Mouse (Mus musculus) midbrain, embryonic 10.5 days (tissue): Measurements from ENCODE around the gene Grk5. TPM values are rescaled to one million over a fixed set of nuclear protein-coding genes. Genes with fewer than 3 reads are reported as not detected.

Source experiments
- DNase-seq: peaks from one replicate; pipeline ENCODE4 v3.0.0-alpha.2; 2017; ENCODE audit warnings: low spot score
- H3K27ac ChIP-seq: fragments of 300-500 bp; sonication (generic); replicated peaks from 2 replicates; pipeline ENCODE4 v1.5.1; 2016; ENCODE audit warnings: mild to moderate bottlenecking
- H3K27me3 ChIP-seq: fragments of 300-500 bp; sonication (generic); 2 replicates; pipeline ENCODE4 v1.6.1; 2016; ENCODE audit warnings: low read depth, mild to moderate bottlenecking; ENCODE audit not compliant: poor library complexity, severe bottlenecking
- H3K36me3 ChIP-seq: fragments of 300-500 bp; sonication (generic); 2 replicates; pipeline ENCODE4 v1.6.1; 2016; ENCODE audit warnings: mild to moderate bottlenecking, moderate library complexity
- H3K4me1 ChIP-seq: fragments of 300-500 bp; sonication (generic); 2 replicates; pipeline ENCODE4 v1.6.1; 2016
- H3K4me3 ChIP-seq: fragments of 300-500 bp; sonication (generic); 2 replicates; pipeline ENCODE4 v1.5.1; 2016; ENCODE audit warnings: mild to moderate bottlenecking, moderate library complexity
- H3K9me3 ChIP-seq: fragments of 300-500 bp; sonication (generic); replicated peaks from 2 replicates; pipeline ENCODE4 v1.6.1; 2016; ENCODE audit warnings: mild to moderate bottlenecking
- WGBS: fragments of 180-500 bp; shearing (Covaris S2); methylation state at CpG from one replicate; pipeline ENCODE4 v1.1.7; 2016; 5-methylcytosine and 5-hydroxymethylcytosine counted together
- polyA plus RNA-seq: library from polyadenylated mRNA; unstranded; fragments of >200 nt; fragmentation: Nextera tagmentation; extraction: Ambion mirVana; gene quantifications from 2 replicates; pipeline ENCODE4 v1.2.1, GENCODE M21; 2016

The Grk5 gene
- polyA plus RNA-seq, 1 experiment from 2014 or later: 1.9 TPM

DNA sequence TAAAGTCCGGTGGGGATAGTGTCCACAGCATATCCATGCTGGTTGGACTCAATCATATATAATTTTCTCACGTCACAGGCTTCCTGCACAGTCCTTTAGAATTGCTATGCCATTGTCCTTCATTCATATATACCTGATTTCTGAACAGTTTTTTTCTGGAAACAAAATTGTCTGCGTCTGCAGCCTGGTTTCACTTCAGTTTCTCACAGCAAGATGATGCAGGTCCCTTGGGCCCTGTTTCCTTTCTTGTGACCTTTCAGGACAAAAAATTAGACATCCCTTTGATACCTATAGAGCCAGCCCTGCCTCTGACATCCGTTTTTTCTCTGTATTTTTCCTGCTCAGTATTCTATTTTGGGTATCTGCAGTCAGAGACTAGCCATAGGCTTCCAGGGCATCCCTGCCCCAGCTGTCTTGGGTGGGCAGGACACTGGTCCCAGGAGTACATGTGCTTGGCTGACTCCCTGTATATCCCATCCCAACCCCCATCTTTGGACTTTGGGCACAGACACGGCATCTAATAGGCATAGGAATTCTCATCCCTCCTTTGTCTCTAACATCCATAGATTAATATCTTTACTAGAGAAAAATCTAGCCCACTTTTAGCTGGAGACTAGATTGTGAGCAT, 167.3 kb downstream of the Grk5 start:
- Histone ChIP-seq H3K4me1 (peaks cover 14% of the 10 kb centered on the region), H3K4me3 (no peak overlapping the region)
- WGBS: 75% methylated on average over 5 of the region's 5 CpGs

DNA sequence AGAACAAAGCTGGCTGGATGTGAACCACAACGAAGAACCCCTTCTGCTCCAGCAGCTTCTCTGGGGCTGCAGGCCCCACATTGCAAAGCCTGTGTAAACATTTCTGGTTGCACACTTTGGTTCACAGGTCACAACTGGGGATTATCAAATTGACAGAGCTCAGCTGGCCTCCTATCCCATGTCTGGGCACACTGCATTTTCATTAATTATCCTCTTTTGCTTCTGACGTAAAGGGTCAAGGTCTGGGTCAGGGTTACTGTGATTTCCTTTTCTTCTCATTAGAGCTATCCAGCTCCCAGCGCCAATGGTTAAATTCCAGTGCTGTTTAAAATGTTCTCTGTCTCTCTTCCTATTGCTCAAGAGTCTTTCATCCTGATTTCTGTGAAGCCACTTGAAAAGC, 168.0 kb downstream of the Grk5 start:
- no peaks in the 10 kb centered on the region for H3K9me3 ChIP-seq
- no peaks in the 10 kb centered on the region for H3K36me3 ChIP-seq
- DNase-seq: peak; percentile 19
- H3K27ac ChIP-seq: no peak overlapping the region
- 35% methylated on average over 3 of the region's 3 CpGs for WGBS
- no peaks in the 10 kb centered on the region for H3K27me3 ChIP-seq
- no peak overlapping the region for H3K4me3 ChIP-seq
- H3K4me1 ChIP-seq: peaks cover 14% of the 10 kb centered on the region

More for the DNA sequence above, 167.3 kb downstream of the Grk5 start:
- Histone ChIP-seq H3K9me3 (no peaks in the 10 kb centered on the region), H3K27ac (no peak overlapping the region; the same call in 1 of the 2 replicates), H3K36me3 (no peaks in the 10 kb centered on the region), H3K27me3 (no peaks in the 10 kb centered on the region)
- DNase-seq: no peak

DNA sequence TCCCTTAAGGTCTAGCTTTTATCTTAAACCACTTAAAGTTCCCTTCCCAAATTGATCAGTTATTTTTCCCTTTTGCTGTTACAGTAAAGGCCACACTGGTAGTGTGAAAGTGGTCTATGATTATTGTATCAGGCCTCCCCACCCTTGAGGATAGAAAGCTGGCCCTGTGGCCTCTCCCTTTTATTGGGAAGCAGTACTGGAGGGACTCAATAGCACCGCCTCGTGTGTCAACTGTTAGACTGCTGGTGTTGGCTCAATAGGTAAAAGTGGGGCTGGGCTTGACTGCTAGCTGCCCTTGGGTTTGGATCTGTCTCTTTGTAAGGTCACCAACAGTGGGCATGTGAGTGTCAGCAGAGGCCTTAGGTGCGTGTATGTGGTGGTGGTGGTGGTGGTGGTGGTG, 174.8 kb downstream of the Grk5 start:
- Histone ChIP-seq H3K27ac (no peak overlapping the region), H3K36me3 (no peaks in the 10 kb centered on the region), H3K4me3 (no peak overlapping the region), H3K4me1 (no peaks in the 10 kb centered on the region), H3K27me3 (no peaks in the 10 kb centered on the region), H3K9me3 (no peaks in the 10 kb centered on the region)
- no peak for DNase-seq
- 92% methylated on average over 3 of the region's 3 CpGs for WGBS

DNA sequence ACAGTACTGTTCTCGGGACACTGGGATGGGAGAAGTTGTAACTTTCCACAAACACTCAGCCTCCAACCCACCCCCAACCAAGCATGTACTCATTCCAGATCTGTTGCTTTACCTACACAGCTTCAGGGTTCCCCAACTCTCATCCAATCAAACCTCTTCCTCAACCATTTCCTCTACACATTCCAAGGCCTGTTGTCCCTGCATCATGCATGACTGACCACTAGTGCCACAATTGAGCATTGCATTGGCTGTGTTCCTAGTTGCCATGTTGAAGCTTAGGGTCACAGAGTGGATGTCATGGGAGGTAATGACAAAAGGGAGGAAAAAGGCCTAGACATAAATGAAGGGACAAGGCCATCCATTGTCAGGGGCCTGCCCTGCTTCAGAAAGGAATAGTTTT, 175.5 kb downstream of the Grk5 start:
- Histone ChIP-seq H3K27me3 (no peaks in the 10 kb centered on the region), H3K4me1 (no peaks in the 10 kb centered on the region), H3K9me3 (no peaks in the 10 kb centered on the region)

GRCm38 (mm10) chr19:61078622-61079021, 189.1 kb downstream of the Grk5 start:
- no peaks in the 10 kb centered on the region for H3K4me1 ChIP-seq
- DNase-seq: no peak
- no peaks in the 10 kb centered on the region for H3K27me3 ChIP-seq
- H3K36me3 ChIP-seq: no peaks in the 10 kb centered on the region
- 91% methylated on average over 3 of the region's 3 CpGs for WGBS
- no peaks in the 10 kb centered on the region for H3K9me3 ChIP-seq
- no peak overlapping the region for H3K4me3 ChIP-seq
- no peak overlapping the region for H3K27ac ChIP-seq

More for the DNA sequence above, 175.5 kb downstream of the Grk5 start:
- no peak overlapping the region for H3K27ac ChIP-seq
- no peak overlapping the region for H3K4me3 ChIP-seq
- H3K36me3 ChIP-seq: no peaks in the 10 kb centered on the region
- no peak for DNase-seq
- 96% methylated on average over 1 of the region's 1 CpGs for WGBS

DNA sequence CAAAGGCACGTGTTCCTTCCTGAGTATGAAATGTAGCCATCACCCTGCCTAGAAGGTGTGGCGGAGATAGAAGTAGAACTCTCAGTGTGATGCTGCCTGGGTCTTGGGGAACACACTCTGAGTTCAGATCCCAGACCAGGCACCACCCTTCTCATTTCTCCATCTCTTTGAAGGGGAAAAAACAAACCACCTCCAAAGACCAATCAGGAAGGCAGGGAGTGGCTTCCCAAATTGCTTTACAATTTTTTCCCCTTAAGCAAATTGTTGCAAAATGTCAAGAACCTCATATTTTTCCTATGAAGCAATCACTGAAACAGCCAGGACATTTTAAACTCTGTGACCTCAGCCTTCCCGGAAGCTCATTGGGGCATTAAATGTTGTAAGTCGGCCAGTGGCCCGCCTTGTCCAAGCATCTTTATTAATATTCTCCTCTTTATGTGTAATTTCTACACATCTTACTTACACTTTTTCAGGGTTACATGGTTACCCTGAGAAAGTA, 190.8 kb downstream of the Grk5 start:
- Histone ChIP-seq H3K27me3 (no peaks in the 10 kb centered on the region), H3K36me3 (no peaks in the 10 kb centered on the region), H3K4me1 (no peaks in the 10 kb centered on the region), H3K9me3 (no peaks in the 10 kb centered on the region), H3K27ac (no peak overlapping the region), H3K4me3 (no peak overlapping the region)
- WGBS: 91% methylated on average over 5 of the region's 5 CpGs
- DNase-seq: no peak

DNA sequence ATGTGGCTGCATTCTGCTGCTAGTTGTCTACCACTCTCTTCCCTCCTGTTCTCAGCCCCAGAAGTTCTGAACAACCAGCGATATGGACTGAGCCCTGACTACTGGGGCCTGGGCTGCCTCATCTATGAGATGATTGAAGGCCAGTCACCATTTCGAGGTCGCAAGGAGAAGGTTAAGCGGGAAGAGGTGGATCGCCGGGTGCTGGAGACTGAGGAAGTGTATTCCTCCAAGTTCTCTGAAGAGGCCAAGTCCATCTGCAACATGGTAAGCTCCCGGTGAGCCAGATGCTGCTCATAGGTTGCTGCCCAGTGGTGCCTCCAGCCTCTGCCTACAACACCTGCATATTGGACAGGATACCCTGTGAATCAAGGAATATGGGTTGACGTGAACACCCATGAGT, 193.5 kb downstream of the Grk5 start:
- Histone ChIP-seq H3K4me3 (no peak overlapping the region), H3K36me3 (no peaks in the 10 kb centered on the region), H3K27me3 (no peaks in the 10 kb centered on the region), H3K4me1 (no peaks in the 10 kb centered on the region), H3K9me3 (no peaks in the 10 kb centered on the region), H3K27ac (no peak overlapping the region)
- WGBS: 89% methylated on average over 8 of the region's 8 CpGs
- no peak for DNase-seq

GRCm38 (mm10) chr19:61084149-61084940, 194.8 kb downstream of the Grk5 start:
- no peaks in the 10 kb centered on the region for H3K36me3 ChIP-seq
- H3K27me3 ChIP-seq: no peaks in the 10 kb centered on the region
- H3K4me1 ChIP-seq: no peaks in the 10 kb centered on the region
- H3K4me3 ChIP-seq: no peak overlapping the region
- 49% methylated on average over 4 of the region's 4 CpGs for WGBS
- no peak overlapping the region for H3K27ac ChIP-seq
- H3K9me3 ChIP-seq: no peaks in the 10 kb centered on the region
- peak; percentile 84 for DNase-seq

- Histone ChIP-seq H3K27me3 (no peaks in the 10 kb centered on the region), H3K27ac (no peak overlapping the region), H3K4me3 (no peak overlapping the region), H3K36me3 (no peaks in the 10 kb centered on the region), H3K9me3 (no peaks in the 10 kb centered on the region), H3K4me1 (no peaks in the 10 kb centered on the region)
- 84% methylated on average over 2 of the region's 2 CpGs for WGBS
- no peak for DNase-seq
Observed at GRCm38 (mm10) chr19:61085217-61085616, 195.7 kb downstream of the Grk5 start.

GRCm38 (mm10) chr19:61087781-61088180, 198.2 kb downstream of the Grk5 start:
- 91% methylated on average over 1 of the region's 1 CpGs for WGBS
- H3K27me3 ChIP-seq: no peaks in the 10 kb centered on the region
- H3K9me3 ChIP-seq: no peaks in the 10 kb centered on the region
- H3K36me3 ChIP-seq: no peaks in the 10 kb centered on the region
- no peak overlapping the region for H3K27ac ChIP-seq
- H3K4me3 ChIP-seq: no peak overlapping the region
- no peaks in the 10 kb centered on the region for H3K4me1 ChIP-seq
- no peak for DNase-seq

- no peak for DNase-seq
- no peaks in the 10 kb centered on the region for H3K9me3 ChIP-seq
- 0 out of 2 replicates have a peak, but pooled peaks cover 3% of the 10 kb centered on the region for H3K36me3 ChIP-seq
- no peaks in the 10 kb centered on the region for H3K4me1 ChIP-seq
- no peaks in the 10 kb centered on the region for H3K27me3 ChIP-seq
- H3K4me3 ChIP-seq: no peak overlapping the region
- 88% methylated on average over 3 of the region's 3 CpGs for WGBS
- H3K27ac ChIP-seq: no peak overlapping the region
Observed at GRCm38 (mm10) chr19:61089001-61089400, 199.5 kb downstream of the Grk5 start.

DNA sequence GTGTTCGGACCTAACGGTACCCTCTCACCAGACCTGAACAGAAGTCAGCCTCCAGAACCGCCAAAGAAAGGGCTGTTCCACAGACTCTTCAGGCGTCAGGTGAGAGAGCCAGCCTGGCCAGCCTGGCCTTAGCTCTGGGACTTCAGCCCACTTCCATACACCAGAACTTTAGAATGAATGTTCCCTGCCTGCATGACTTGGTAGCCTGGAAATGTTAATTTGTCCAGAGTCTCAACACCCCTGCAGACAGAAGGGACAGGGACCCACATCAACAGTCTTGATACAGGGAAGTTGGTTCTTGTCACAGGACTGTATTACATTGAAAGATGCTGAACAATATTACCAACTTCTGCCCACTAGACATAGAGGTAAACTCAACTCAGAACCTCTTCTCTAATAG, 201.0 kb downstream of the Grk5 start:
- WGBS: 91% methylated on average over 4 of the region's 4 CpGs
- H3K9me3 ChIP-seq: no peaks in the 10 kb centered on the region
- H3K27me3 ChIP-seq: no peaks in the 10 kb centered on the region
- no peak overlapping the region for H3K4me3 ChIP-seq
- H3K4me1 ChIP-seq: no peaks in the 10 kb centered on the region
- H3K27ac ChIP-seq: no peak overlapping the region
- DNase-seq: no peak
- H3K36me3 ChIP-seq: 0 out of 2 replicates have a peak, but pooled peaks cover 3% of the 10 kb centered on the region

GRCm38 (mm10) chr19:61096776-61097175, 207.2 kb downstream of the Grk5 start:
- Histone ChIP-seq H3K4me1 (no peaks in the 10 kb centered on the region), H3K27ac (no peak overlapping the region), H3K9me3 (no peaks in the 10 kb centered on the region), H3K27me3 (no peaks in the 10 kb centered on the region), H3K36me3 (0 out of 2 replicates have a peak, but pooled peaks cover 3% of the 10 kb centered on the region), H3K4me3 (no peak overlapping the region)
- WGBS: 83% methylated on average over 2 of the region's 2 CpGs
- DNase-seq: no peak
